Mouse (Mus musculus) ovary, postnatal 14 days (tissue): ENCODE measurements around the gene R3hdml.
"Not testable (repeated sequence)": the region's sequence is repeated elsewhere in the genome, so short reads cannot be mapped to it uniquely, and the experiment has no call there.

Experiments
- DNase-seq: peaks from one replicate; pipeline ENCODE4 v3.0.0; 2022; ENCODE audit warnings: low spot score

R3hdml gene

GRCm38 (mm10) chr2:163492018-163492417 lies at the start of gene R3hdml:
Gene R3hdml (plus strand): TSS chr2:163492318.
- DNase-seq, result no peak

- no peak for DNase-seq
Observed at GRCm38 (mm10) chr2:163443543-163443942, 48.6 kb upstream of the R3hdml start.

- no peak for DNase-seq
Observed at GRCm38 (mm10) chr2:163444017-163444416, 48.1 kb upstream of the R3hdml start.

- no peak for DNase-seq
Observed at GRCm38 (mm10) chr2:163447375-163447774, 44.7 kb upstream of the R3hdml start.

GRCm38 (mm10) chr2:163449276-163449675 lies 42.8 kb upstream of the R3hdml start:
- no peak for DNase-seq

GRCm38 (mm10) chr2:163450668-163451295 lies 41.3 kb upstream of the R3hdml start:
- DNase-seq, result no peak

GRCm38 (mm10) chr2:163452738-163453137 lies 39.4 kb upstream of the R3hdml start:
- no peak for DNase-seq

GRCm38 (mm10) chr2:163453378-163453777 lies 38.7 kb upstream of the R3hdml start:
- DNase-seq, result no peak

- DNase-seq, result no peak
Observed at GRCm38 (mm10) chr2:163458539-163459265, 33.4 kb upstream of the R3hdml start.

- DNase-seq, result no peak
Observed at GRCm38 (mm10) chr2:163459380-163459779, 32.7 kb upstream of the R3hdml start.

- DNase-seq, result no peak
Observed at GRCm38 (mm10) chr2:163460622-163461021, 31.5 kb upstream of the R3hdml start.

GRCm38 (mm10) chr2:163461307-163461706 lies 30.8 kb upstream of the R3hdml start:
- DNase-seq, result not testable (repeated sequence)

- DNase-seq, result no peak
Observed at GRCm38 (mm10) chr2:163462386-163462785, 29.7 kb upstream of the R3hdml start.

GRCm38 (mm10) chr2:163462801-163463200 lies 29.3 kb upstream of the R3hdml start:
- DNase-seq, result no peak

GRCm38 (mm10) chr2:163463251-163463769 lies 28.8 kb upstream of the R3hdml start:
- DNase-seq, result no peak

- no peak for DNase-seq
Observed at GRCm38 (mm10) chr2:163463998-163464397, 28.1 kb upstream of the R3hdml start.

- DNase-seq, result no peak
Observed at GRCm38 (mm10) chr2:163464562-163464961, 27.6 kb upstream of the R3hdml start.

GRCm38 (mm10) chr2:163466771-163467170 lies 25.3 kb upstream of the R3hdml start:
- no peak for DNase-seq

- no peak for DNase-seq
Observed at GRCm38 (mm10) chr2:163467585-163467984, 24.5 kb upstream of the R3hdml start.

GRCm38 (mm10) chr2:163468866-163469265 lies 23.3 kb upstream of the R3hdml start:
- DNase-seq, result no peak

- DNase-seq, result no peak
Observed at GRCm38 (mm10) chr2:163469711-163470110, 22.4 kb upstream of the R3hdml start.

GRCm38 (mm10) chr2:163471136-163471535 lies 21.0 kb upstream of the R3hdml start:
- DNase-seq, result no peak

GRCm38 (mm10) chr2:163471710-163472465 lies 20.2 kb upstream of the R3hdml start:
- peak; percentile 25 for DNase-seq
